Mouse (Mus musculus): ENCODE data around the gene Tpsab1. TPM values are rescaled to one million over a fixed set of nuclear protein-coding genes. Genes with fewer than 3 reads are reported as not detected.
A peak's percentile ranks its signal among the peaks of the same experiment; 100 is the strongest.

The Tpsab1 gene
- polyA plus RNA-seq, 1 experiment from 2014 or later = not detected

DNA sequence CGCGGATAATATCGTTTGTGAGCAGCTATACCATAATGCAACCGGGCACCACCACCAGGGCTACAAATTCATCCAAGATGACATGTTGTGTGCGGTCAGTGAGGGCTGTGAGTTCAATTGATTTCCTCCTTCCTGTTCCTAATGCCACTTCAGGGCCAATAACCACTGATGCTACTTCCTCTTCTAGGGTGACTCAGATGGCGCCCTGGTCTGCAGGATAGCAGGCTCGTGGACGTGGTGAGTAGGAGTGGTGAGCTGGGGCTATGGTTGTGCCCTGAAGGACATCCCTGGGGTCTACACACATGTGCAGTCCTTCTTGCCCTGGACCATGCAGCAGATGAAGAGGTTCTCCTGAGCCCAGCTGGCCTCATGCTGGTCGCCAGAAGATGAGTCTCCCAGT, 13.0 kb downstream of the Tpsab1 start:
- H3K9me3 ChIP-seq (replicated peaks) = no peaks in the 10 kb centered on the region
- peaks cover 36% of the 10 kb centered on the region for H3K27me3 ChIP-seq (replicated peaks)
- ATAC-seq = no peak
- 38% methylated on average over 9 of the region's 9 CpGs for WGBS (ENCODE audit: insufficient replicate concordance)
- H3K4me2 ChIP-seq = no peak overlapping the region
- no peak overlapping the region for H3K9ac ChIP-seq
- no peak overlapping the region for H3K27ac ChIP-seq
- no peaks in the 10 kb centered on the region for H3K4me1 ChIP-seq
- no peak overlapping the region for H3K4me3 ChIP-seq
- no peaks in the 10 kb centered on the region for H3K36me3 ChIP-seq

DNA sequence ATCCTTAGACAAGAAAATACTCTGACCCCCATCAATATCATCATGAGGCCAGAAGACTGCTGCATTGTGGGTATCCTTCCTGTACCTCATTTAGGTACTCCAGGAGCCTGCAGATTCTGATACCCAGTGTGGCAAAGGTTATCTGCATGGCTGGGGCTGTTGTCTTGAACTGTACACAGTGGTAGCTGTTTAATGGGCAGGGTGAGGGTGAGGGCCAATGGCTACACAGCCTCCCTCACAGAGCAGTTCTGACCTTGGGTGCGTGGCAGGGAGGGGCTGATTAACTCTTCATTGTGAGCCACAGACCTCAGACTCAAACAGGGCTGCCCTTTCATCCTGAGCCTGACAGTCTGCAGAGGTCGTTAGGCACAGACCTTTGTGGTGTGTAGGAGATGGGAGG, 22.4 kb downstream of the Tpsab1 start:
- Histone ChIP-seq H3K4me3 (no peak overlapping the region), H3K4me2 (no peak overlapping the region), H3K9me3 (replicated peaks) (no peaks in the 10 kb centered on the region), H3K27me3 (replicated peaks) (peaks cover 45% of the 10 kb centered on the region), H3K36me3 (no peaks in the 10 kb centered on the region), H3K9ac (no peak overlapping the region), H3K4me1 (no peaks in the 10 kb centered on the region), H3K27ac (no peak overlapping the region)
- peak; percentile 72 for ATAC-seq
- WGBS (ENCODE audit: insufficient replicate concordance) = 16% methylated on average over 2 of the region's 2 CpGs

DNA sequence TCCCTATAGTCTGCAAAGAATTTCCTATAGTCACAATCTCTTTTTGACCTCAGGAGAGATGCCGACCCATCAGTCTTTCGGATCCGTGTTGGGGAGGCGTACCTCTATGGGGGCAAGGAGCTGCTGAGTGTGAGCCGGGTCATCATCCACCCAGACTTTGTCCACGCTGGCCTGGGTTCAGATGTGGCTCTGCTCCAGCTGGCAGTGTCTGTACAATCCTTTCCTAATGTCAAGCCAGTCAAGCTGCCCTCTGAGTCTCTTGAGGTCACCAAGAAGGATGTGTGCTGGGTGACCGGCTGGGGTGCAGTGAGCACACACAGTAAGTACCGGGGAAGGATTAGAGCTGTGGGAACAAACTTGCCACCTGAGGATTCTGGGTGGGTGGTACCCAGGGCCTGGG, 24.5 kb downstream of the Tpsab1 start:
- H3K4me1 ChIP-seq = no peaks in the 10 kb centered on the region
- WGBS (ENCODE audit: insufficient replicate concordance) = 78% methylated on average over 8 of the region's 8 CpGs
- no peaks in the 10 kb centered on the region for H3K36me3 ChIP-seq
- no peak overlapping the region for H3K4me3 ChIP-seq
- H3K4me2 ChIP-seq = no peak overlapping the region
- H3K27me3 ChIP-seq (replicated peaks) = peaks cover 50% of the 10 kb centered on the region
- no peaks in the 10 kb centered on the region for H3K9me3 ChIP-seq (replicated peaks)
- no peak for ATAC-seq
- H3K27ac ChIP-seq = no peak overlapping the region
- H3K9ac ChIP-seq = no peak overlapping the region

DNA sequence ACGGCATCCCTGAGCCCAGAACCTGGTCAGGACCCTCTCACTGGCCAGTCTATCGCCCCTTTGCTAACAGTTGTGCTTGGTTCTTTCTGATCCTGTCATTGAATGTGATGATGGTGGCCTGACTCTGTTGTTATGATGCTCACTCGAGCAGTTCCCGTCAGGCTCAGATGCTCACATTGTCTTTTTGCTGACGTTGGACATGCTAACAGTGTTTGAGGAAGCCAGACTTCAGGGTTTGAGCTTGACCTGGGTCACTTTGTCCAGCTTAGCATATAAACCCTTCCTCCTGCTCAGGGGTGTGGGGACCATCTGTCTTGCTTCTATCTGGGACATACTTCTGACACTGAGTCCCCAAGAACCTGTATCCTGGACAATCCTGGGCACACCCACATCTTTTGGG, 27.0 kb downstream of the Tpsab1 start, which contains the start of gene Prss29:
Prss29 (plus strand) TSS at position 301 of the 400 bp plus-strand sequence.
- Histone ChIP-seq H3K27ac (no peak within 1 kb of the TSS), H3K27me3 (replicated peaks) (peaks cover 48% of the 10 kb centered on the region)
- no peak for ATAC-seq

DNA sequence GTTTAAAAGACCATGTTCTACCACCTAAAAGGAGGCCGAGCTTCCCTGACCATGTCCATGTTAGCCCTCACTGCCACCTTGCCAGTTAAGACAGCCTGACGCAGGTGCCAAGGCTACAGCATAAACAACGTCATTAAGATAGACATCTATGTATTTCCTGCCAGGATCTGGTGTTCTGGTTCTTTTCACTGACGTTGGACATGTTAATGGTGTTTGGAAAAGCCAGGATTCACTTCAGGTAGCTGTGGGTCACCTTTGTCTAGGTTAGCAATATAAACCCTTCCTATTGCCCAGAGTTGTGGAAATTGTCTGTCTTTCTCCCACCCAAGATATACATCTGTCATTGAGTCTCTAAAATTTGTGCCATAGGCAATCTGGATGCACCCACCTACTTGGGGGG, 37.0 kb downstream of the Tpsab1 start, which contains the start of gene Prss28:
Prss28 (plus strand) TSS at position 301 of the 400 bp plus-strand sequence.
- Histone ChIP-seq H3K27ac (no peak within 1 kb of the TSS), H3K4me1 (no peaks in the 10 kb centered on the region), H3K9ac (no peak within 1 kb of the TSS), H3K4me3 (no peak within 1 kb of the TSS), H3K36me3 (no peaks in the 10 kb centered on the region), H3K9me3 (replicated peaks) (no peaks in the 10 kb centered on the region), H3K4me2 (no peak within 1 kb of the TSS), H3K27me3 (replicated peaks) (0 out of 2 replicates have a peak, but pooled peaks cover 26% of the 10 kb centered on the region)
- 56% methylated on average over 4 of the region's 4 CpGs for WGBS (ENCODE audit: insufficient replicate concordance)
- no peak for ATAC-seq

More for the DNA sequence above, 27.0 kb downstream of the Tpsab1 start, which contains the start of gene Prss29:
- H3K4me1 ChIP-seq = no peaks in the 10 kb centered on the region
- no peak within 1 kb of the TSS for H3K4me2 ChIP-seq
- H3K9me3 ChIP-seq (replicated peaks) = no peaks in the 10 kb centered on the region
- 44% methylated on average over 5 of the region's 5 CpGs for WGBS (ENCODE audit: insufficient replicate concordance)
- H3K4me3 ChIP-seq = no peak within 1 kb of the TSS
- H3K9ac ChIP-seq = no peak within 1 kb of the TSS
- no peaks in the 10 kb centered on the region for H3K36me3 ChIP-seq

DNA sequence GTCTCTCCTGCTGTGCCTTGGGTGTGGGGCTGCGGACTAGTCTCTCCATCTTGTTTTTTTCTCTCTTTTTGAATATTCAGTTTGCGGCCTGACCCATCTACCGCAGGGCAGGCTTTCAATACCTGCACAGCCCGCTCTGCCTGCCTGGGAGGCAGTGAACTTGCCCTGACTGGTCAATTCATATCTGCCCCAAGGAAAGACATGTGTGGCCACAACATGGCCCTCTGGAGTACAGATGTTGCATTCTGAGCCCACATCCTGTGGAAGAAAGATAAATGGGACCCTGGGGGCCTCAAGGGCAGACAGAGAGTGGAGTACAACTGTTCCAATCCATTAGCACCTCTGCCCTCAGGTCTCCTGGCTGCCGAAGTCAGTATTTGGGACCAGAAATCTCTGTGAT, 47.3 kb downstream of the Tpsab1 start, which contains the start of gene Prss34:
Prss34 (plus strand) TSS at position 301 of the 400 bp plus-strand sequence.
- ATAC-seq = no peak
- WGBS (ENCODE audit: insufficient replicate concordance) = 60% methylated on average over 5 of the region's 5 CpGs
- Histone ChIP-seq H3K4me2 (no peak within 1 kb of the TSS), H3K27me3 (replicated peaks) (peaks cover 33% of the 10 kb centered on the region), H3K4me3 (no peak within 1 kb of the TSS), H3K27ac (no peak within 1 kb of the TSS), H3K9me3 (replicated peaks) (no peaks in the 10 kb centered on the region), H3K4me1 (no peaks in the 10 kb centered on the region), H3K36me3 (no peaks in the 10 kb centered on the region), H3K9ac (no peak within 1 kb of the TSS)

DNA sequence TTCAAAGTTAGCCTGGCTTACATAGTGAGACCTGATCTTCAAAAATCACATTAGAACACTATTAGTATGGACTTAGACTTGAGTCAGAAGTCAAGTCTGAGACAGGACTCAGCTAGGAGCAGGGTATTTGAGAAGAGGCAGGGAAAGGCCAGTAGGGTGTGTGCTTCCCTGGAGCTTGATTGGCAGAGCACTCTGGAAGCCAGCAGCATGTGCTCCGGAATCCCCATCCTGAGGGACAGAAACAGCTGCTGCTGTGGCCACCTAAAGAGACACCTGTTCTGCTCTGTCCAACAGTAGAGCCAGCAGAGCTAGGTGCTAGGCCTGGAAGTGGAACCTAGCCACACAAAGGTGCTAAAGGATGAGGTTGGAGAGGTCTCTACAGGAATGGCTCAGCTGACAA, 51.3 kb downstream of the Tpsab1 start:
- Histone ChIP-seq H3K36me3 (no peaks in the 10 kb centered on the region), H3K9ac (no peak overlapping the region), H3K9me3 (replicated peaks) (no peaks in the 10 kb centered on the region), H3K4me3 (no peak overlapping the region), H3K4me2 (no peak overlapping the region), H3K27ac (no peak overlapping the region), H3K27me3 (replicated peaks) (peaks cover 29% of the 10 kb centered on the region), H3K4me1 (no peaks in the 10 kb centered on the region)
- ATAC-seq = no peak
- WGBS (ENCODE audit: insufficient replicate concordance) = 53% methylated on average over 1 of the region's 1 CpGs

DNA sequence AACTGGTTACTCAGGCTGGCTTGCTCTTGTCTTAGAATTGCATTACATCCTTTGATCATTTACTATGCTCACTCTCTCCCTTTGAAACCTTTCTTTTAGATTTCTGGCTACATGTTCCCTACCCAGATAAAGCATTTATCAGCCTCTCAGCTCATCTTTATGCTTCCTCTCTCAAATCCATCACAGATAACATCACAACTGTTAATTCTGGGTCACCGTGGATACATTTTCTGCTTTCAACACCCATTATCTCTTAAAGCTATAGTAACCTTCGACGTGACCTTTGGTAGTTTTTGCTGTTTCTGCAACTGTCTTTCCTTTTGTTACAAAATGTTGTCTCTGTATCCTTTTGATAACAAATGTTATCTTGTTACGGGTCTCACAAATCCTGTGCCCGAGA, 51.9 kb downstream of the Tpsab1 start:
- ATAC-seq = no peak
- no peaks in the 10 kb centered on the region for H3K4me1 ChIP-seq
- no peak overlapping the region for H3K9ac ChIP-seq
- H3K36me3 ChIP-seq = no peaks in the 10 kb centered on the region
- H3K27ac ChIP-seq = no peak overlapping the region
- WGBS (ENCODE audit: insufficient replicate concordance) = 18% methylated on average over 5 of the region's 5 CpGs
- H3K4me3 ChIP-seq = no peak overlapping the region
- no peak overlapping the region for H3K4me2 ChIP-seq
- H3K27me3 ChIP-seq (replicated peaks) = peaks cover 23% of the 10 kb centered on the region
- no peaks in the 10 kb centered on the region for H3K9me3 ChIP-seq (replicated peaks)

Other genes starting within 250 kb of the Tpsab1 start
- gene Telo2, start 229.6 kb downstream of the Tpsab1 start, polyA plus RNA-seq (2016; fragmentation: Nextera tagmentation; extraction: Ambion mirVana) = 25.6 and 28.6 TPM in 2 replicates
- gene Ptx4, start 224.8 kb downstream of the Tpsab1 start, polyA plus RNA-seq (2016; fragmentation: Nextera tagmentation; extraction: Ambion mirVana) = not detected in 2 replicates
- 13.7 and 14.8 TPM in 2 replicates for gene Clcn7, start 212.2 kb downstream of the Tpsab1 start, polyA plus RNA-seq (2016; fragmentation: Nextera tagmentation; extraction: Ambion mirVana)
- gene Ccdc154, start 183.1 kb downstream of the Tpsab1 start, polyA plus RNA-seq (2016; fragmentation: Nextera tagmentation; extraction: Ambion mirVana) = not detected in 2 replicates
- gene Gm38655, start 170.1 kb downstream of the Tpsab1 start, polyA plus RNA-seq (2016; fragmentation: Nextera tagmentation; extraction: Ambion mirVana) = not detected in 2 replicates
- 28.8 and 32.1 TPM in 2 replicates for gene BC003965, start 161.0 kb downstream of the Tpsab1 start, polyA plus RNA-seq (2016; fragmentation: Nextera tagmentation; extraction: Ambion mirVana)
- 15.0 and 17.7 TPM in 2 replicates for gene Unkl, start 157.2 kb downstream of the Tpsab1 start, polyA plus RNA-seq (2016; fragmentation: Nextera tagmentation; extraction: Ambion mirVana)
- 22.2 and 24.4 TPM in 2 replicates for gene Gnptg, start 105.4 kb downstream of the Tpsab1 start, polyA plus RNA-seq (2016; fragmentation: Nextera tagmentation; extraction: Ambion mirVana)
- gene Tsr3, start 105.4 kb downstream of the Tpsab1 start, polyA plus RNA-seq (2016; fragmentation: Nextera tagmentation; extraction: Ambion mirVana) = 32.6 and 33.3 TPM in 2 replicates
- gene Baiap3, start 89.2 kb downstream of the Tpsab1 start, polyA plus RNA-seq (2016; fragmentation: Nextera tagmentation; extraction: Ambion mirVana) = 0.30 and 0.44 TPM in 2 replicates
- gene Ube2i, start 70.9 kb downstream of the Tpsab1 start, polyA plus RNA-seq (2016; fragmentation: Nextera tagmentation; extraction: Ambion mirVana) = 437 and 442 TPM in 2 replicates
- gene Prss34, start 47.2 kb downstream of the Tpsab1 start, polyA plus RNA-seq (2016; fragmentation: Nextera tagmentation; extraction: Ambion mirVana) = not detected in 2 replicates
- not detected in 2 replicates for gene Prss28, start 36.9 kb downstream of the Tpsab1 start, polyA plus RNA-seq (2016; fragmentation: Nextera tagmentation; extraction: Ambion mirVana)
- not detected in 2 replicates for gene Prss29, start 26.9 kb downstream of the Tpsab1 start, polyA plus RNA-seq (2016; fragmentation: Nextera tagmentation; extraction: Ambion mirVana)
- 0.29 TPM in 1 of 2 replicates, not detected in the other for gene Tpsb2, start 20.7 kb upstream of the Tpsab1 start, polyA plus RNA-seq (2016; fragmentation: Nextera tagmentation; extraction: Ambion mirVana)
- 0.42 and 0.69 TPM in 2 replicates for gene Tpsg1, start 23.7 kb upstream of the Tpsab1 start, polyA plus RNA-seq (2016; fragmentation: Nextera tagmentation; extraction: Ambion mirVana)
- gene Cacna1h, start 88.2 kb upstream of the Tpsab1 start, polyA plus RNA-seq (2016; fragmentation: Nextera tagmentation; extraction: Ambion mirVana) = 1.2 and 1.6 TPM in 2 replicates
- gene Tekt4, start 109.1 kb upstream of the Tpsab1 start, polyA plus RNA-seq (2016; fragmentation: Nextera tagmentation; extraction: Ambion mirVana) = not detected in 2 replicates
- gene Sstr5, start 151.7 kb upstream of the Tpsab1 start, polyA plus RNA-seq (2016; fragmentation: Nextera tagmentation; extraction: Ambion mirVana) = 0.10 TPM in 1 of 2 replicates, not detected in the other
- gene Sox8, start 225.1 kb upstream of the Tpsab1 start, polyA plus RNA-seq (2016; fragmentation: Nextera tagmentation; extraction: Ambion mirVana) = 0.52 and 0.65 TPM in 2 replicates
- 14.4 and 15.0 TPM in 2 replicates for gene Lmf1, start 233.5 kb upstream of the Tpsab1 start, polyA plus RNA-seq (2016; fragmentation: Nextera tagmentation; extraction: Ambion mirVana)